Mouse (Mus musculus) hindbrain, embryonic 14.5 days (tissue): ENCODE results near the gene 9030624G23Rik. TPM values are rescaled to one million over a fixed set of nuclear protein-coding genes. Genes with fewer than 3 reads are reported as not detected.
A peak's percentile ranks its signal among the peaks of the same experiment; 100 is the strongest.
"Not testable (repeated sequence)": the region's sequence is repeated elsewhere in the genome, so short reads cannot be mapped to it uniquely, and the experiment has no call there.

Experiments used
- ATAC-seq: fragments of 200-750 bp; cut with Nextera tagmentation; 2 replicates; pipeline ENCODE4 v1.8.0; 2017; ENCODE audit warnings: moderate number of reproducible peaks, mild to moderate bottlenecking, moderate TSS enrichment, moderate library complexity; ENCODE audit not compliant: low FRiP score
- DNase-seq: peaks from one replicate; pipeline ENCODE4 v3.0.0-alpha.2; 2015; ENCODE audit warnings: low spot score
- H3K27ac ChIP-seq: fragments of 300-500 bp; sonication (generic); 2 replicates; pipeline ENCODE4 v1.5.1; 2014; ENCODE audit warnings: mild to moderate bottlenecking, moderate library complexity
- H3K27me3 ChIP-seq: fragments of 300-500 bp; sonication (generic); 2 replicates; pipeline ENCODE4 v1.6.1; 2014; ENCODE audit warnings: mild to moderate bottlenecking, low read length, mixed read lengths; ENCODE audit not compliant: control insufficient read depth, insufficient read depth
- H3K36me3 ChIP-seq: fragments of 300-500 bp; sonication (generic); replicated peaks from 2 replicates; pipeline ENCODE4 v1.6.1; 2014; ENCODE audit not compliant: control insufficient read depth, insufficient read depth
- H3K4me1 ChIP-seq: fragments of 300-500 bp; sonication (generic); replicated peaks from 2 replicates; pipeline ENCODE4 v1.6.1; 2014; ENCODE audit warnings: antibody characterized with exemption, low read length, mixed read lengths; ENCODE audit not compliant: control insufficient read depth, insufficient read depth
- H3K4me2 ChIP-seq: fragments of 300-500 bp; sonication (generic); replicated peaks from 2 replicates; pipeline ENCODE4 v1.6.1; 2014; ENCODE audit warnings: mild to moderate bottlenecking, moderate library complexity
- H3K4me3 ChIP-seq: fragments of 300-500 bp; sonication (generic); replicated peaks from 2 replicates; pipeline ENCODE4 v1.5.1; 2014; ENCODE audit warnings: mild to moderate bottlenecking, low read length
- H3K9ac ChIP-seq: fragments of 300-500 bp; sonication (generic); 2 replicates; pipeline ENCODE4 v1.6.1; 2014
- H3K9me3 ChIP-seq: fragments of 300-500 bp; sonication (generic); 2 replicates; pipeline ENCODE4 v1.6.1; 2016; ENCODE audit warnings: low read length; ENCODE audit not compliant: control insufficient read depth
- WGBS: fragments of 180-500 bp; shearing (Covaris S2); extraction: QIAGEN DNeasy Blood & Tissue Kit; methylation state at CpG from one replicate; pipeline ENCODE4 v1.1.7; 2014; 5-methylcytosine and 5-hydroxymethylcytosine counted together
- polyA plus RNA-seq: library from polyadenylated mRNA; unstranded; fragments of >200 nt; fragmentation: Nextera tagmentation; extraction: Ambion mirVana; gene quantifications from 2 replicates; pipeline ENCODE4 v1.2.1, GENCODE M21; 2014

The 9030624G23Rik gene
- 2.9 and 3.3 TPM in 2 replicates for polyA plus RNA-seq

GRCm38 (mm10) chr12:24097108-24097520 lies at the start of gene 9030624G23Rik:
9030624G23Rik (minus strand) TSS chr12:24097246.
- H3K4me1 ChIP-seq, H3K36me3 ChIP-seq, ATAC-seq, H3K27me3 ChIP-seq, H3K9me3 ChIP-seq, H3K27ac ChIP-seq: not testable (repeated sequence)
- peak within 1 kb of the TSS; percentile 38 for H3K4me3 ChIP-seq
- DNase-seq = peak; percentile 27
- H3K9ac ChIP-seq = peak within 1 kb of the TSS; percentile 46
- H3K4me2 ChIP-seq = peak within 1 kb of the TSS; percentile 40
- under 1% methylated on average over 27 of the region's 39 CpGs for WGBS

DNA sequence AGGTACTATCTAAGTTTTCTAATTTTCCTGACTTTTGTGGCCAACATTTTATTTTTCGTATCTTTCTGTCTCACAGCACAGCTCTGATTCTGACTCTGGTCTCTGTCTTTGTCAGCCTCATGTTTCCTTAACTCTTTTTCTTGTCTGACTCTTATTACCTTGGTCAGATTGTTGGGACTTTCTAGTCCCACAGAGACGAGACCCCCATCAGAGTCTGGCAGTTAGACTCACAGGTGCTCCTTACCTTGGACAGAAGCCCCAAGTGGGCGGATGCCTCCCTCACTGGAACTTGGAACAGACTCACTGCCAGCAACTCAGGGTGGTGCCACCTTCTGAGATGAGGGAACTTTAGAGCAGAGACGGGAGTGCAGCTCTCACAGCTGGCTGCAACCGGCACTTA lies 13.9 kb downstream of the 9030624G23Rik start:
- not testable (repeated sequence) for DNase-seq, H3K36me3 ChIP-seq, ATAC-seq, H3K27me3 ChIP-seq, H3K27ac ChIP-seq, H3K4me1 ChIP-seq, H3K4me2 ChIP-seq, H3K9ac ChIP-seq, H3K4me3 ChIP-seq, H3K9me3 ChIP-seq
- 97% methylated on average over 2 of the region's 5 CpGs for WGBS
